19 mouse cellular contexts compared by ENCODE assay signal in genomic region chr6:31080691-31081090, GRCm38 (mm10).
DNase-seq lines count a peak whose midpoint lies in the region; ATAC-seq and TF ChIP-seq lines count a peak whose summit lies in the region.
"Had no signal": no experiment of that assay in that cellular context is flagged by ENCODE, and none has a peak within 500 bp of the region (broad histone marks: within the 10 kb centered on the region; RNA-seq: fewer than 3 reads in every experiment).

No protein-coding gene starts in this region.

- H3K36me3 ChIP-seq in lung, postnatal 0 days (ENCODE audit: insufficient read depth, low read length), result no peaks in the 10 kb centered on the region
- H3K36me3 ChIP-seq in CH12.LX (replicated peaks in 1 of 2; ENCODE audit: control insufficient read depth in 1 of 2, insufficient read depth in 1 of 2, low read length in 1 of 2), result peaks cover 69 to 96% of the 10 kb centered on the region in 2 experiments
- no peaks in the 10 kb centered on the region for H3K36me3 ChIP-seq in midbrain, embryonic 15.5 days (replicated peaks)
- H3K36me3 ChIP-seq in heart, embryonic 10.5 days, result no peaks in the 10 kb centered on the region
- H3K36me3 ChIP-seq: limb, embryonic 10.5 days; midbrain, embryonic 12.5 days had no signal

- H3K4me3 ChIP-seq in lung, postnatal 0 days (ENCODE audit: low read depth, low read length), result no peak overlapping the region
- H3K4me3 ChIP-seq in CH12.LX (replicated peaks in 1 of 3; ENCODE audit: low read depth in 2 of 3, low read length in 2 of 3, poor library complexity in 1 of 3), result no peak overlapping the region
- H3K4me3 ChIP-seq in midbrain, embryonic 15.5 days, result no peak overlapping the region
- no peak overlapping the region for H3K4me3 ChIP-seq in heart, embryonic 10.5 days
- H3K4me3 ChIP-seq: heart, adult 2 months; limb, embryonic 10.5 days; liver, embryonic 13.5 days; midbrain, embryonic 12.5 days had no signal

- H3K4me1 ChIP-seq in lung, postnatal 0 days (ENCODE audit: insufficient read depth, low read depth, low read length), result peaks cover 29% of the 10 kb centered on the region; the same call in 1 of the 2 replicates
- peaks cover 26 to 98% of the 10 kb centered on the region in 2 experiments for H3K4me1 ChIP-seq in CH12.LX (ENCODE audit: control insufficient read depth in 1 of 2, insufficient read depth in 2 of 2)
- peaks cover 4% of the 10 kb centered on the region for H3K4me1 ChIP-seq in midbrain, embryonic 15.5 days
- peaks cover 77% of the 10 kb centered on the region for H3K4me1 ChIP-seq in heart, embryonic 10.5 days

- H3K9ac ChIP-seq in lung, postnatal 0 days (replicated peaks; ENCODE audit: low read depth), result no peak overlapping the region
- no peak overlapping the region for H3K9ac ChIP-seq in CH12.LX (ENCODE audit: insufficient read depth, low read depth)
- H3K9ac ChIP-seq in midbrain, embryonic 15.5 days, result no peak overlapping the region
- H3K9ac ChIP-seq: liver, embryonic 13.5 days; midbrain, embryonic 12.5 days had no signal

- H3K4me2 ChIP-seq in lung, postnatal 0 days (replicated peaks; ENCODE audit: low read depth, low read length), result no peak overlapping the region
- no peak overlapping the region for H3K4me2 ChIP-seq in CH12.LX (ENCODE audit: insufficient read depth, low read depth, poor library complexity, severe bottlenecking)
- no peak overlapping the region for H3K4me2 ChIP-seq in midbrain, embryonic 15.5 days
- H3K4me2 ChIP-seq: liver, embryonic 13.5 days; midbrain, embryonic 12.5 days had no signal

- in situ Hi-C loops in CH12.LX (cut with MboI; ENCODE audit: low pct_ligation_motif_present, low pct_unique_long_range_greater_than_20kb, low sequenced_read_pairs), result no loop called here

- no peak for TF ChIP-seq RAD21 in CH12.LX (IDR thresholded peaks at IDR 0.05; ENCODE audit: low read depth, low read length)

- no peak for ATAC-seq in lung, postnatal 0 days
- peak; percentile 28 for ATAC-seq in granulocyte monocyte progenitor cell, adult 5-6 weeks (replicated peaks; ENCODE audit: poor library complexity, severe bottlenecking)
- ATAC-seq in midbrain, embryonic 15.5 days (replicated peaks), result no peak
- ATAC-seq: forebrain, embryonic 14.5 days; hindbrain, postnatal 0 days had no signal

- no peak for TF ChIP-seq CTCF in lung, postnatal 0 days (IDR thresholded peaks at IDR 0.05)
- no peak for TF ChIP-seq CTCF in CH12.LX (conservative IDR thresholded peaks at IDR 0.05 in 1 of 2, IDR thresholded peaks at IDR 0.05 in 1 of 2; ENCODE audit: low read depth in 2 of 2, low read length in 2 of 2)

- dilution Hi-C loops in CH12.LX (cut with MboI; ENCODE audit: extremely low pct_ligation_motif_present, extremely low pct_unique_long_range_greater_than_20kb, low sequenced_read_pairs), result no loop called here

- no peak for TF ChIP-seq POLR2A in CH12.LX (IDR thresholded peaks at IDR 0.05; ENCODE audit: low read depth, low read length)

- H3K79me2 ChIP-seq in CH12.LX (replicated peaks; ENCODE audit: control insufficient read depth, extremely low read depth, insufficient read depth, poor library complexity, severe bottlenecking), result peaks cover 2% of the 10 kb centered on the region; the same call in 1 of the 2 replicates

- H3K27ac ChIP-seq in lung, postnatal 0 days (ENCODE audit: low read length), result peak overlapping the region; percentile 81; the same call in 1 of the 2 replicates
- H3K27ac ChIP-seq in CH12.LX (ENCODE audit: insufficient read depth, low read depth), result 0 out of 2 replicates have a peak overlapping the region, but pooled peaks have one; percentile 24
- H3K27ac ChIP-seq in midbrain, embryonic 15.5 days, result no peak overlapping the region
- H3K27ac ChIP-seq in heart, embryonic 10.5 days, result no peak overlapping the region
- H3K27ac ChIP-seq: hindbrain, postnatal 0 days; limb, embryonic 10.5 days; liver, embryonic 13.5 days; midbrain, embryonic 12.5 days had no signal

- DNase-seq in lung, postnatal 0 days (ENCODE audit: low spot score), result peak; percentile 37
- no peak for DNase-seq in lung, postnatal 14 days
- DNase-seq in CH12.LX (ENCODE audit: extremely low read depth), result peak; percentile 57
- DNase-seq in testis, postnatal 14 days (ENCODE audit: low spot score), result no peak
- no peak for DNase-seq in heart, embryonic 10.5 days (ENCODE audit: low spot score)
- DNase-seq: cerebellum, adult 9-10 months; embryo, embryonic 11 days; heart, adult 2 months; kidney, adult 2 months; kidney, postnatal 36 days; liver, embryonic 13.5 days; lung, postnatal 10 days; thymus, adult 18-20 months had no signal

- no peaks in the 10 kb centered on the region for H3K27me3 ChIP-seq in lung, postnatal 0 days (replicated peaks; ENCODE audit: insufficient read depth, low read length)
- no peaks in the 10 kb centered on the region for H3K27me3 ChIP-seq in CH12.LX (replicated peaks)
- H3K27me3 ChIP-seq in midbrain, embryonic 15.5 days (replicated peaks), result no peaks in the 10 kb centered on the region
- no peaks in the 10 kb centered on the region for H3K27me3 ChIP-seq in heart, embryonic 10.5 days (ENCODE audit: insufficient read depth, poor library complexity, severe bottlenecking)
- H3K27me3 ChIP-seq: liver, embryonic 13.5 days; midbrain, embryonic 12.5 days had no signal

- 83% methylated on average over 9 of the region's 9 CpGs for WGBS in lung, postnatal 0 days
- 93% methylated on average over 9 of the region's 9 CpGs for WGBS in midbrain, embryonic 15.5 days
- 87% methylated on average over 9 of the region's 9 CpGs for WGBS in heart, embryonic 10.5 days

- H3K9me3 ChIP-seq in lung, postnatal 0 days (ENCODE audit: low read length), result no peaks in the 10 kb centered on the region
- no peaks in the 10 kb centered on the region for H3K9me3 ChIP-seq in CH12.LX (replicated peaks; ENCODE audit: low read length)
- H3K9me3 ChIP-seq in midbrain, embryonic 15.5 days, result no peaks in the 10 kb centered on the region
- no peaks in the 10 kb centered on the region for H3K9me3 ChIP-seq in heart, embryonic 10.5 days
- H3K9me3 ChIP-seq: limb, embryonic 10.5 days; liver, embryonic 13.5 days; midbrain, embryonic 12.5 days had no signal

- no peak for TF ChIP-seq EP300 in lung, postnatal 0 days (IDR thresholded peaks at IDR 0.05)
- TF ChIP-seq EP300 in CH12.LX (IDR thresholded peaks at IDR 0.05; ENCODE audit: low read length), result no peak

TF ChIP-seq in CH12.LX, 34 proteins besides CTCF, POLR2A, EP300 and RAD21:
- TF ChIP-seq SMC3 (IDR thresholded peaks at IDR 0.05; ENCODE audit: low read depth, low read length) (no peak), ETS1 (conservative IDR thresholded peaks at IDR 0.05; ENCODE audit: low read depth, low read length) (0 out of 2 replicates have a peak, but pooled peaks have one; percentile 16)

Comparison
In these comparisons a context has a peak if more than half of its experiments do, and no peak if none do; other contexts are left out.
1. DNase-seq: peak in lung, postnatal 0 days (single experiment) and CH12.LX (single experiment); none in lung, postnatal 14 days (single experiment), testis, postnatal 14 days (single experiment) and heart, embryonic 10.5 days (single experiment).
2. H3K27ac ChIP-seq: peak in lung, postnatal 0 days (single experiment) and CH12.LX (single experiment); none in midbrain, embryonic 15.5 days (single experiment) and heart, embryonic 10.5 days (single experiment).